Mouse (Mus musculus) kidney, postnatal 14 days (tissue): Measurements from ENCODE around the gene Rgma.

Experiments
- DNase-seq: peaks from one replicate; pipeline ENCODE4 v3.0.0; 2022; ENCODE audit warnings: mixed read lengths

Gene Rgma

DNA sequence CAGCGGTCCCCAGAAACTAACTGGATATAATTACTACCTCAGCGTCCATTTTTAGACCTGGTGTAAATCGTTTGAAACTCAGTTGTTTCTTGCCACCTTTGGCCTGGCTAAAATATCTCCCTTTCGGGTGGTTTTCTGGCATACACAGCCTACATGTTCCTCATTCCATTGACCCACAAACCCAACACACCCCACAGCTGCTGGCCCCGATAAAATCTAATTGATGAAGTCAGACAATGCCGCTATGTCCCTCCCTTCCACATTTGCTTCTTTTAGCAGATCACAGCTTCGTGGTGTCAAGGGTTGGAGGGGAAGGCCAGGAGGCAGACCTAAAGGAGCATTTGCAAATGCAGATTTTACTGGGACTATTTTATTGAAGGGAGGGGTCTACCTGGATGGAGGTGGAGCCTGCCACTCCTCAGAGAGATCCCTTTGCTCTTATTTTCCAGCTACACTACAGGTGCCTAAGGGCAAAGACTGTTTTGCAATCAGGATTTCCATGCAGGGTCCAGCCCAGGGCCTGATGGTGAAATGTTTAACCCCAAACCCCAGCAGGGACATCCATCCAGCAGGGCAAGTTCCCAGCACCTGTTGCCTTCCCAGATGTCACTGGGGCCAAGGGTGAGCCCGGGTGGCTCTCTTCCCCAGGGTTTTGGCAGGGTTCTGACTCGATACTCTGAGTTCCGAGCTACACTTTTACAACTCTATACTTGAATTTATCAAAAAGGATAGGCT lies 3.6 kb upstream of the Rgma start:
- DNase-seq = no peak

DNA sequence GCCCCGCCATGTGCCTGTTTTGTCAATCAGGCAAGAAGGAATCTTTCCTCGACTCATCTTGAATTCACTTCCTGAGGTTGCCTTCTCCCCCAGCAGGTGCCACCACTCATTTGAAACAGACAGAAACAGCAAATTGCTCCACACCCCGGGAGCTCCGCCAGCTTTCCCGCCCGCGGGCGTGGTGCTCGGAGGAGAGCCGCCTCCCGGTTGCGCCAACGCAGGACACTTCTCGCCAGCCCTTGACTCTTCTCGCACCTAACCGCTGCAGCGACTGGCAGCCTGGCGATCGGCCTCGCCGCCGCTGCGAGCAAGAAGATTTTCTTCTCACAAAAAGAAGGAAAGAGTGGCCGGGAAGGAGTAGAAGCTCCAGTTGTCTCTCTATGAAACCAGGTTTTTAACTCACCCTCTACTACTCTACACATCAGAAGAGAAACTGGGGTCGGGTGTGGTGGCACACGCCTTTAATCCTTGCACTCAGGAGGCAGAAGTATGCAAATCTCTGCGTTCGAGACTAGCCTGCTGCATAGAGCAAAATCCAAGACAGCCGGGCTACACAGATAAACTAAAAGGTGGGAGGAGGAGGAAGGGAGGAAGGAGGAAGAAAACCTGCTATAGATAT lies 2.8 kb upstream of the Rgma start:
- DNase-seq = peak; percentile 56

DNA sequence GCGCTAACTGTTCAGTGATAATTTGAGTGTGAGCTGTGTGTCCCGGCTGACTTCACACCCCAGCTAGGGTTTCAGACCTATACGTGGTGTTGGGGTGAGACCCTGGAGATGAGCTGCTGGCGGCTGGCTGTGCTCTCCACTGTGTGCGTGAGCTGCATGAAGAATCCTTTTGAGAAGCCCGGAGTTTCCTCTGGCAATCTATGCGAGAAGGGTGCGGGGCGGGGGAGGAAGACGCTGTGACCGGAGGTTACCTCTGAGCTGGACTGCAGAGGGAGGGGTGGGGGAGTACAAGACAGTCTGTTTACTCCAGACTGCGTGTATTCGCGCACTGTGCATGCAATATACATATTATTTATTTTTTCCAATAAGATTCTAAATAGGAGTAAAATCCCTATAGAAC lies 582 bp upstream of the Rgma start:
- peak; percentile 51 for DNase-seq

DNA sequence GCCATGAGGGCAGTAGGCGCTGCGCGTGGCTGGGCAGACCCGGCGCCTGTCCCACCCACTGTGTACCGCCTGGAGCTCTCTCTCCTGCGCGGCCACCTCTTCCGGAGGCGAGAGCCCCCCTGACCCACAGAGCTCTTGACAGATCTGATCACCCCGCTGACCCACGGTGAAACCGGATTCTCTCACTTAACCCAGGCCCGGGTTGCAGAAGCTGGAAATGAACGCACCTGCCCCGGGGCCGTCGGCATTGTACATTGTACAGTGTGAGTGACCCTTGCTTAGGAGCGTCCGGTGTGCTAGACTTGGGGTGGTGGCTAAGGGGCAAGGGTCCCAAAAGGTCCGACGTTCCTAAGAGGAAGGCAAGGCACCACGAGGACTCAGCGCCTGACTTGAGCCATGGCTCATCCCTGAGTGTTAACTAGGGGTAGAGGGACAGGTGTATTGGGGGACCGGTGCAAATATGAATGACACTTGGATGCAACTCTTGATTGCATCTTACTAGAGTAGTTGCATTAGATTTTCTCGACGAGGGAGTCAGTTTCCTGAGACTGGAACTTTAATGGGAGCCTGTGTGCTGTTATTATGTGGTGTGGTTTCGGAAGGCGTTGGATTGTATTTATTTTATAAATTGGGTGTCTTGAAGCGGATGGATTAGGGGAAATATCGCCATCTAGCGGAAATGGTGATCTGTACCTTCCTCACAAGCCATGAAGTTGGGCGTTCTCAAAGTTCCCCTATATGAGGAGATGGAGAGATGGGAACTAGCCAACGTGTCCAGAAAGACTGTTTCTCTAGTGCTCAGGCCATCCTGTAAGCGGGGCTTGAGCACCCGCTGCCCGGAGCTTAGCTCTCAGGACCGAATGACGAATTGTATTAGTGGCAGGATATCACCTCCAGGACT lies 1.0 kb downstream of the Rgma start:
- peak; percentile 77 for DNase-seq

DNA sequence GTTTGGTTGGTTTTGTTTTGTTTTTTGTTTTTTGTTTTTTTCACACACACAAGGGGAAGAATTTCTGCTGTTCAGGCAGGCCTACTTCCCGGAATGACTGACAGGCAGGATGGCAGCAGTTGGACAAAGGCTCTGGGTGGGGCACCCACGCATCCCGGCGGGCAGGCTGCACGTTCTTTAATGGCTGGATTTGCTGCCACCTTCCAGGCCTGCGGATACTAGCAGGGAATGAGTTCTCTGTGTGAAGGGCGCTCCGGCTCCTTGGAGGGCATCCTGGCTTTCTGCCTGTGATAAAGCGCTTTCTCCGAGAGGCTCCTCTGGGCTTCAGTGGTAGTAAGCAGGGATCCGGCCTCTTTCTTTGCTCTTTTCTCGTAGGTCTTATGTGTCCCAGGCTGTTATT lies 2.0 kb downstream of the Rgma start:
- no peak for DNase-seq

DNA sequence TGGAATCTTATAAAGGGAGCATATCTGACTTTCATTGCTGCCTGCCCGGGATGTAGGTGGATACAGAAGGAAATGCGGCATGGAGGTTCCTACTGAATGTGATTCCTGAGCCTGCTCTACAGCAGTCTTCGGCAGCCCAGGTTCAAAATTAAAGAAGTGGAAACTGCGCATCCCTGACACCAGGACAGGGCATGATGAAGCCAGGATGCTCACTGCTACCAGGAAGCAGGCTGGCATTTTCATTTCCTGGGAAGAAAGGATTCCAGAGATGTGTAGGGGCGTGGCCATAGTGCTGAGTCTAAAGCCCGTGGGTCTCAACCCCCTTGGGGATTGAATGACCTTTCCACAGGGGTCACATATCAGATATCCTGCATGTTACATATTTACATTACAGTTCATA lies 2.7 kb downstream of the Rgma start:
- DNase-seq = no peak

DNA sequence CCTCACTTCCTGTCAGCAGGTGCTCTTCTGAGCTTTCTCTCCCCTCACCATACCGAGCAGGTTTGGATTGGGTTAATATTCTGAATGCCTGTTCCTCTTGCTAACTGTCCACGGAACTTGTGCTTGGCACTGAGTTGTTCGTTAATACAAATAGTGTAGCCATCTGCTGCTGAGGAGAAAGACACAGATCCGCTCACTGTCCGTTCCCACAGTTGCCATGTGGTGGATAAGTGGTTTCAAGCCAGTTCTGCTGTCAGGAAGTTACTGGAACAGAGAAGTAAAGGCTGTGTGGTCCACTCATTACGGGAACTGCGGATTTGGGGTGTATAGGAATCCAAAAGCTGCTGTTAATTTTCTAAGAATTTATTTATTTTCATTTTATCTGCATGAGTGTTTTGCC lies 7.5 kb downstream of the Rgma start:
- DNase-seq = no peak

DNA sequence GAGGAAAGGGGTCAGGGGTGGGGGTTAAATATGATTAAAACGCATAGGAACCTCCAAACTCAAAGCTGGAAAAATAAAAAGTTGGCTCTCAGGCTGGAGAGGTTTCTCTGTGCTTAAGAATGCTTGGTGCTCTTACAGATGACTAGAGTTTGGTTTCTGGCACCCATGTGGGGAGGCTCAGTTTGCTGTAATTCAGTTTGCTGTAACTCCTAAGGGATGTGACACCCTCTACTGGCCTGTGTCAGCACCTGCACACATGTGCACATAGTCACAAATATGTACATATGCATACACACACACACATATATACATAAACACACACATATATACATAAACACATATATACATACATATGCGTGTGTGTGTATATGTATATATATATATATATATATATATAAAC lies 13.6 kb downstream of the Rgma start:
- no peak for DNase-seq

DNA sequence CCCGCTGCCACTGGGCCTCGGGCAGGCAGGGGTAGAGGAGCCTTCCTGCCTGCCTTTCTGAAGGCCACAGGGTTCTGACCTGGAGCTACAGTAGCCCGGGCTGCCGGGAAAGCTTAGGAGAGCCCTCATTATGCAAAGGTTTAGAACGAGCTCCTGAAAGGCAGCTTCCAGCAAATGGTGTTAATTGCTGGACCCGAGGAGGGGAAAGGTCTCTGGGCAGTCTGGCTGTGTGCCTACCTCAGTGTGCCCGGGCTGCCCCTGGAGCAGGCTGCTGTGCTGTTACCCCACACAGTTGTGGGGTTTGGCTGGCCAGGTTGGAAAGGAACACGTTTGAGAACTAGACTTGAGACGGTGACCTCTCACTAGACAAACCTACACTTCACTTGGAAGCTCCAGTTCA lies 14.1 kb downstream of the Rgma start:
- DNase-seq = no peak

DNA sequence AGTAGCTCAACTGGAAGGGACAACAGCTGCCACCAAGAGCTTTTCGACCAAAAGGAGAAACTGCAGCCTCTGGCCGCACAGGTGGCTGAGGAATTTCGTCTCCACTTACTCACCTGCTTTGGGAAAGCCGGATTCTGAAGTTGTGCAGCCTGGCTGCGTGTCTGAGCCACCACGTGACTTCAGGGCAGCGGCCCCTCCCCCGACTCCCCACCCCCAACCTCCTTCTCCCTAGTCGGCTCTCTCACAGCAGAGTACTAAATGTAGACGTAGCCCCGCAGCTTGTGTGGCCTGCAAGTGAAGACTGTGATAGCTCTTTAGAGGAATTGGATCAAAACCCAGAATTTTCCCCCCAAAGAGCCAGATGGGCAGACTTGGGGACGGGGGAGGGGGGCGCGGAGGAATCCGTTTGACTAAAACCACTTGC lies 14.6 kb downstream of the Rgma start:
- peak; percentile 39 for DNase-seq

DNA sequence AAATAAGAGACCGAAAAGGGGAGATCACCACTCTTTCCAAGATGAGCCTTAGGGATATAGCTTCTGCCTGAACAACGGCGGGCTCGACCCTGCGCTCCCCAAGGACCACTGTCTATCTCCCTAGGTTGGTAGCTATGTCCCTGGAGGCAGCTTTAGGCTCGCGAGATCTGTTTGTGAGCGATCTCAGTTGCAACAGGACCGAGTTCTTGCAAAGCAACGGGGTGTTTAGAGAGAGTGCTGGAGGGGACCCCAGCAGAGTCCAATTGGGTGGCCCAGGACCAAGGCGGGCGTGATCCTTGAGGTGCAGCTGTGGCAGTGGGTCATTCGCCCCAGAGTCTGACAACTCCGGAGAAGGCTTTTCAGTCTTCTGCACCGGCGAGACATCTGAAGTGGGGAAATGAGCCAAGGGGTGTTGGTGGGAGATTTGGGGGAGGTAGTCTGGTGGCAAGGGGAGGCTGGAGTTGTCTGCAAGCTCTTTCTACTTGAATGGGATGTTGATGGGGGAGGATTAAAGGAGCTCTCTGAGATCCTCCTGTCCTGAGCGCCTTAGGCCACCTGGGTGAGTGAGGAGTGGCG lies 15.2 kb downstream of the Rgma start:
- no peak for DNase-seq

DNA sequence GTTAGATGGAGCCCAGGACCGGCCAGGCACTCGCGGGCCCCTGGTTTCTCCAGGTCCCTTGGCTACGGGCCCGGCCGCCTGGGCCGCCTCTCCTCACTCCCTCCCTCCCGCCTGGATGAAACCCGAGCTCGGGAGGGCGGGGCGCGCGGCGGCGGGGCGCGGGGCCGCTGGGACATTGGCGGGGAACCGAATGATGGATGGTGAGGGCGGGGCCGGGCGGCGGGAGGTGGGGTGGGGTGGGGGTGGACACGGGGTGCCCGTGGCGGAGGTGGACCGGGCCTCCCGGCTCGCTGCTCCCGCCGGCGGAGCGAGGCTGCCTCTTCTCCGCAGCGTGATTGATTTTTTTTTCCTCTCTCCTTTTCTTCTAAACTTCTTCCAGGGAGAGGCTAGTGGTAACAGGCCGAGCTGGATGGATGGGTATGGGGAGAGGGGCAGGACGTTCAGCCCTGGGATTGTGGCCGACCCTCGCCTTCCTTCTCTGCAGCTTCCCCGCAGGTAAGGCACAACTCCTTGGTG lies 15.8 kb downstream of the Rgma start:
- DNase-seq = peak; percentile 96

DNA sequence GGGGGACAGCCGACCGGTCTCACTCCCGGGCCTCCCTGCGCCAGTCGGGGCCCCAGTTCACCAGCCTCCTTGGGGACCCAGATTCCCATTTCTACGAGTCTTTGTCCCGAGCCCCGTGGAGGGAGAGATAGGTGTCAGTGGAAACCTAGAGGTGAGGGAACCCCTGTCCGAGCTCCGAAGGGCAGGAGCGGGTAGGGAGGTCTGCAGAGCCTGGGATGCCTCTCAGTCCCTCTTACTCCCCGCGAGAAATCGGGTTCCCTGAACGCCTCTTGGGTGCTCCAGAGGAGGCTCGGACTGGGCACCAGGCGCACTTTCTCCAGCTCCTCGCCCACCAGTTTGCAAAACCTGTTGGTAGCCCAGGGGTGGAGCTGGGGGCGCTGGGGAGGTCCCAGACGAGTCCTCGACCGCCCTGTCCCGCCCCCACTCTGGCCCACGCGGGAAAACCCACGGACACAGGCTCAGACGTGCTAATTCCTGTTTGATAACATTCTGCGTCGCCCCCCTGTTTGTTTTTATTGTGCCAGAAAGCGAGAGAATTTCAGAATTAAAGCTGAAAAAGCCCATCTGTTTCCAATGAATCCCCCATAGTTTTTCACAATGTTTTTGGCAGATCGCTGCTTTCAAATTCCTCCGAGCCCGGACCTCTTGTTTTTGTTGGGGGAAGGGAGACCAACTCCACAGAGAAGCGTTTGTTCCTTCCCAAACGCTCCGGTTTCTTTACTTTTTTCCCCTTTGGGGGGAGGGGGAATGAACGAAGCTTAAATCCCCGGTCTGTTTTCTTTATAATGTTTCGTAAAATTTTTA lies 16.4 kb downstream of the Rgma start:
- DNase-seq = peak; percentile 54

DNA sequence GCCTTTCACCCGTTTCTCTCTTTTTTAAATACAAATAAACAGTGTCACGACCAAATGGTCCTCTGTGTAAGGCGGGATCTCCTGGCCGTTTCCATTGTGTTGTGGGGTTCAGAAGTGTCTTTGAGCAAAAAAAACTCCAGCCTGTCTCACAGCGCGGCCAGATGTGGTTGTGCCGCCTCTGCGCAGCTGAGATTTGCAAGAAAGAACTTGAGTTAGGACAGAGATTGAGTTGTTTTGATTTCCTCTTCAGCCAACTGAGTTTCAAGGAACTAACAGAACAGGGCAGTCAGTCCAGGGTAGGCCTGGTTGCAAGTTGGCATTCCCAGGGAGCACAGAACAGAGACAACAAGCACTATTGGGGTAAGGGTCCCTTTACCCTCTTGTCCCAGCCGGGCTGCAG lies 17.1 kb downstream of the Rgma start:
- no peak for DNase-seq

DNA sequence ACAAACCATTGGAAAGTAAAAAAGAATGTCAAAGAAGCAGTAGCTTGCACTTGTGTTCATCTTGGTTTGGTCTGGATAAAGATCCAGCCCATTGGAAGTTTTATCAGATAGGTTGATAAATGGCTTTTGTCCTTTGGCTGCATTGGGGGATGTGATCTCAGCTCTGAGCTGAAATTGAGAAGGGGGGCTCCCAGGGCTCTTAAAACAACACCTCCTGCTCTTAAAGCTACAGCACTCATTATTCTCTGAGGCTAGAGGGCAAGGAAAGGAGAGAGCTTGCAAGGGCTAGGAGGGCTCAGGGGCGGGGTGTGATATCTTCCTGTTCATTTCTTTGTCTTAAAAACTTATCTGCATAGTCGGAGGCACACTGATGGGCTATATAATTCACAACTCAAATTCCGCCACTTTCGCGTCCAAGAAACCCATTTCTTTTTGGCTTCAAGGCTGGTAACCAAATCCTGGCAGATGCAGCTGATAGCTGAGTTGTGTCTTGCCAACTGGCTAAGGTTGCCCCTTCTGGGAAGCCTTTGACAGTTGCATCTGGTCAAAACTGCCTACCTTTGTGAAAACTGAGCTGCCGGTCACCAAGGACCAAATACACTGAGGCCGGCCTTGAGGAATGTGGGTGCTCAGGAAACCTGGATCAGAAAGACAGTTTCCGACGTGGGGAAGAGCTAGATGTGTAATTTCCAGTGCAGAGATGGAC lies 18.2 kb downstream of the Rgma start:
- no peak for DNase-seq

DNA sequence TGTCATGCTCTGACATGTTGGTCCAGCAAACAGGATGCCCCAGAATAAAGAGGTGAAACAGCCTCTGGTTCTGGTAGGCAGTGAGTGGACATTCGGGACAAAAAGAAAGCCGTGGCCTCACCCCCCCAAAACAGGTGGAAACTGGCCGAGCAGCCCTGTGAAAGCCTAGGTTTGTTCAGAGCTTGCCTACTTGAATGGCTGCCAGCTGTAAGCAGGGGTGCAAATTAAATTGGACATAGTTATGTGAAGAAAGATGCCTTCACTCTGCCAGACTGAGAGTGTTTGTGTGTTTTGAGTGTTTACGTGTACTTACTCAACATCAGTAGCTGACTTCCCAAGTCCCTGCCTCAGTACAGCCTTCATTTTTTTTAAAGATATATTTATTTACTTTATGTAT lies 18.7 kb downstream of the Rgma start:
- DNase-seq = peak; percentile 36

DNA sequence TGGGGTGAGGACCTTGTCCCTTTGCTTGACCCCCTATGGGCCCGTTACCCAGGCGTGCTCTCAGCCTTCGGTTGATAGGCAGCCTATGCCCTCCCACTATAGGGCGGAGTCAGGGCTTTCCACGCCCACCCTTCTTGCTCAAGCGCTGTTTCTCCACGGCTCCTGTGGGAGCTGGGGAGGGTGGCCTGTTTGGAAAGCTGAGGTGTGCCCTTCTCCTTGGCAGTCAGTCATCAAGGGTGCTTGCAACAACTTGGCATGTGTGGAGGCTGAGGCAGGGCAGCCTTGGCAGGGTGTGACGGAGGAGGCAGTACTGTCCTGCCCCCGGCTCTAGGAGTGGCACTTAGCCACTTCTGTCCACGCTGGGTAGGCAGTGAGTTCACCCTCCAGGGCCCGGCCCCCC lies 23.0 kb downstream of the Rgma start:
- DNase-seq = peak; percentile 74

DNA sequence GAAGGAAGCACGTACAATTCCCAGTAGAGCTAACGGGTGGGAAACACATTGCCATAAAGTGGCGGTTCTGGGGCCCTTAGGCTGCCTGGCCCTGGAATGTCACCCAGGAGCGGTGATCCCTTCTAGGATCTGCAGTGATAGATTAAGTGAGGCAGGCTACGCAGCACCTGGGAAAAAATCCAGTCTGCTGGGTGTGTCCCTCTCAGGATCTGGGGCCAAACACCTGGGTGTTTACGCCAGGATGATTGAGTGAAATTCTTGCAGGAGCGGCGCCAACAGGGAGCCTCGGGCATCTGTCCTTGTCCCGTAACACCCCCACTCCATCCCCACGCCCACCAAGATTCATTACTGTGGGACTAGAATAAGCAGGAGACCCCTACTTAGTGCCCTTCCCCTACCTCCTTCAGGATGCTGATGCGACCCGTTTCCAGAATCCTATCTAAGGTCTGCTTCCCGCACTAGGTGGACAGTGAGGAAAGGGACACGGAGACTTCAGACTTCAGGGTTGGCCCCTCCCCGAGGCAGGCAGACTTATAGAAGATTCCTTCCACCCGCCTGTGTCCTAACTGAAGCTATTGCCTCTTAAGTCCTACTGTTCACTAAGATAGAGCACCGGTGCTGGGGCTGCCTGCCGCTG lies 23.6 kb downstream of the Rgma start:
- DNase-seq = no peak

DNA sequence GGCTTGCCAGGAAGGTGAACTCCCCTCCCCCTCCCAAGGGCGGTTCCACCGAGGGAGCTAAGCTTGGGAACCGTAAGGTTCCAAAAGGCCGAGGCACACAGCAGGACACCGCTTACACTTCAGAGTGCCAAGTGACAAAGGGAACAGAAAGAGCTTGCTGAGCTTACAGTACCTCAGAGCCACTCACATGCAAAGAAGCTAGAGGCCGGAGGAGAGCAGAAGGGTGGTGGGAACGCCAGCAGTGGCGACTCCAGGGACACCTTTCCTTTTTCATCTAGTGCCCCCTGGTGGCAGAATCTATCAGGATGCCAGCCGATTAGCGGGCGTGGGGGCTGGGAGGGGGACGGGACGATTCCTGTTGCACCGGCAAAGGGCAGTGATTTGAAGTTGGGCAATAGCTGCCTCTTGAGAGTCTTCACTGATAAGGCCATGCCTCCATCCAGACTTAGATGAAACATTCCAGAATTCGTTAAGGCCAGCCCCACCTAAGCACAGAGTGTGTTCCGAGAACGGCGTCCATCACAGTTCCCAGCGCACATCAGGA lies 24.3 kb downstream of the Rgma start:
- DNase-seq = peak; percentile 81

DNA sequence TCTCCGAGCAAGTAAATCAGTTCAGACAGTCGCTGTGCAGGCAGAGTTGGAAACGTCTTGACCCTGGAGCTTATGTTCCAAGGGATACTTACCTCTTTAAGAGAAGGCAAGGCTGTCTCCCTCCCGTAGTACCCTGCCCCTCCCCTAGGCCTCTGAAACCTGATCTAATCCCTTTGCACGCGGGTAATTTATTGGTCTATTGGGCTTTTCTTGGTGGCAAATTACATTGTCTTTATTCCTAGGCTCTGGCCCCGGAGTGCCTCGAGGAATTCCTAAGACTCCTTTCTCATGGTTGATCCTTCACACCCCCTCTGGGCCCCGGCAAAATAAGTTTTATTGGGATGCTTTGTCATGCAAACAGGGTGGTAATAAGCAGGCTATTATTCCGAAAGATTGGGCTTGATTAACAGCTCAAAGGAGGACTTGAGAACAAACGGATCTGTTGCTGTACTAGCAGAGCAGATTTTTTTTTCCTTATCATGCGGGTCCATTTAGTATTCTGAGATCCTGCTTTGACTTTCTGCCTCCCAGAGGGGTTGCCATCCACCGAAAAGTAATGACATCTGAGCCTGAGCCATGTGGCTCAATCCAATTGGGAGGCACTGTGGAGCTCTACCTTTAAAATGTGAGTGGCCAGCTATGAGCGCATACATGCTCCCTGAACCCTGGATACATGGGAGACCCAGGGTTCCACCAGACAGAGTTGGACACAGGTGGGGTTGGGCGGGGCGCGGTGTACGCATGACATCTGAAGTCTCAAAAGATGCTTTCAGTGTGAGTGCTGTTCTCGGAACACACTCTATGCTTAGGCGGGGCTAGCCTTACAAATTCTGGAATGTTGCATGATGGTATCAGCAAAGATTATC lies 25.0 kb downstream of the Rgma start:
- DNase-seq = no peak
